Mouse (Mus musculus): Measurements from ENCODE around the gene Olfr794. TPM values are rescaled to one million over a fixed set of nuclear protein-coding genes. Genes with fewer than 3 reads are reported as not detected.

Olfr794 gene
- polyA plus RNA-seq (2011; ENCODE audit: insufficient read depth, insufficient read length, low read depth, missing spikeins), result 0.29 TPM in 1 of 2 replicates, not detected in the other

DNA sequence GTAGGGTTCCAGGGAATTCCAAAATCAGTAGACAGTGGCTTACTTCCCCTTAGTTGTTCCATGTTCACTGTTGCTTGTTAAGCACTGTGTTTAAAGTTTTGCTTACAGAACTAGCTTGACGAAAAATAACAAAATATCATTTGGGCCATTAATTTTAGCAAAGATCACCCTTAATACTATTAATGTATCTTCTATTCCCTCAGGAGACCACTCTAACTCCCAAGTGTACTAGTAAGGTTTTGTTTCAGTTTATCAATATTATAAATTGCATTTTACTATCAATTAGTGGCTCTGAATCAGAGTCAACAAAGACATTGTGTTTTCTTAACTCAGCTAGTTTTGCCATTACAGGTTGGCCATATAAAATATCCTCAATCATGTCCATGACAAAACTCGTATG lies at the start of gene Olfr794:
Gene Olfr794, plus strand, starts transcription at position 301 of the 400 bp plus-strand sequence.
- no peaks in the 10 kb centered on the region for H3K36me3 ChIP-seq (ENCODE audit: control insufficient read depth, insufficient read depth, low read length, poor library complexity, severe bottlenecking)
- no peak within 1 kb of the TSS for H3K27ac ChIP-seq (ENCODE audit: insufficient read depth, low read length)
- TF ChIP-seq CTCF (IDR thresholded peaks at IDR 0.05; ENCODE audit: low read depth, low read length) (no peak), POLR2A (IDR thresholded peaks at IDR 0.05; ENCODE audit: insufficient read depth, low read length) (no peak), EP300 (IDR thresholded peaks at IDR 0.05; ENCODE audit: insufficient read depth, low read depth, low read length) (no peak)
- no peaks in the 10 kb centered on the region for H3K9me3 ChIP-seq (replicated peaks; ENCODE audit: control insufficient read depth, insufficient read depth, low read length, poor library complexity, severe bottlenecking)
- no peaks in the 10 kb centered on the region for H3K4me1 ChIP-seq (ENCODE audit: control insufficient read depth, insufficient read depth, low read length)
- H3K4me3 ChIP-seq (ENCODE audit: low read depth, low read length), result no peak within 1 kb of the TSS
- H3K9ac ChIP-seq (ENCODE audit: low read depth, poor library complexity, severe bottlenecking), result no peak within 1 kb of the TSS
- H3K27me3 ChIP-seq (ENCODE audit: control insufficient read depth, insufficient read depth, low read length, poor library complexity, severe bottlenecking), result no peaks in the 10 kb centered on the region

DNA sequence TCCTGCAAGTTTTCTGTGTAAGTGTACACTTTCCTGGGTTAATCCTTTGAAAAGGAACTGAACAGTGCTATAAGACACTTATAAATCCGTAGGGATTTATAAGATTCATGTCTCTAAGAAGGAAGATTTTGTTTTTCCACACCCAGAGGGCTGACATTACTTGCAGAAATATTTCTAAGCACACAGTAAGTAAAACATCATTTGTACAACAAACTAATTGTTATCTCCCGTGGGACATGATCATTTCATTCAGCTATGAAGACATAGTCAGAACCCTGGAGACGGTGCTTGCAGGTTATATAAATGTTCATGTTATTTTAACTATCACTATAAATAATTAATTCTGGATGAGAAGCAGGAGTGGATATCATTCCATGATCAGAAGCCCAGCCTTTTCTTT lies 46.0 kb upstream of the Olfr794 start, which contains the start of gene Olfr791:
Gene Olfr791, plus strand, starts transcription at position 301 of the 400 bp plus-strand sequence.
- no peaks in the 10 kb centered on the region for H3K36me3 ChIP-seq (ENCODE audit: control insufficient read depth, insufficient read depth, low read length, poor library complexity, severe bottlenecking)

DNA sequence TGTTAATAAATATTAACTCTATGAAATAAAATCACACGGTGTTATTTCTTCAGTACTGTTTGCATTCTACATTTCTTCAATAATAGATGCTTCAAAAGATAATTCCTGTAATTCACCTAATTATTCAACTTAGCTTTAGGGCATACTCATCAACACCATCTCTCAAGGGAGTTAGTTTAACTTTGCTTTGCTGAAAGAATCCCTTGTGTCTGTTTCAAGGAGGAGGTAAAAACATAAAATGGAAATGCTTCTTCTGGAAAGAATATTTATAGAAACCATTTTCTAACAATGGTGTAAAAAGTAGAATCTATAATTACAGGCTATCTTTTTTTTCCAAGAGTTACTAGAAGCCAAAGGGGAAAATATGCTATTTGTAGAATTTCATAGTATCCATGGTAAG lies 28.6 kb upstream of the Olfr794 start, which contains the start of gene Olfr792:
Gene Olfr792, plus strand, starts transcription at position 301 of the 400 bp plus-strand sequence.
- Histone ChIP-seq H3K9me3 (replicated peaks; ENCODE audit: control insufficient read depth, insufficient read depth, low read length, poor library complexity, severe bottlenecking) (peaks cover 6% of the 10 kb centered on the region; the same call in 1 of the 2 replicates), H3K9ac (ENCODE audit: low read depth, poor library complexity, severe bottlenecking) (no peak within 1 kb of the TSS), H3K27ac (ENCODE audit: insufficient read depth, low read length) (no peak within 1 kb of the TSS), H3K27me3 (ENCODE audit: control insufficient read depth, insufficient read depth, low read length, poor library complexity, severe bottlenecking) (no peaks in the 10 kb centered on the region), H3K36me3 (ENCODE audit: control insufficient read depth, insufficient read depth, low read length, poor library complexity, severe bottlenecking) (no peaks in the 10 kb centered on the region), H3K4me1 (ENCODE audit: control insufficient read depth, insufficient read depth, low read length) (no peaks in the 10 kb centered on the region), H3K4me3 (ENCODE audit: low read depth, low read length) (no peak within 1 kb of the TSS)
- TF ChIP-seq EP300 (IDR thresholded peaks at IDR 0.05; ENCODE audit: insufficient read depth, low read depth, low read length), result no peak
- TF ChIP-seq POLR2A (IDR thresholded peaks at IDR 0.05; ENCODE audit: insufficient read depth, low read length), result no peak
- TF ChIP-seq CTCF (IDR thresholded peaks at IDR 0.05; ENCODE audit: low read depth, low read length), result no peak

More for the DNA sequence above, 46.0 kb upstream of the Olfr794 start, which contains the start of gene Olfr791:
- Histone ChIP-seq H3K27me3 (ENCODE audit: control insufficient read depth, insufficient read depth, low read length, poor library complexity, severe bottlenecking) (no peaks in the 10 kb centered on the region), H3K27ac (ENCODE audit: insufficient read depth, low read length) (no peak within 1 kb of the TSS), H3K9me3 (replicated peaks; ENCODE audit: control insufficient read depth, insufficient read depth, low read length, poor library complexity, severe bottlenecking) (no peaks in the 10 kb centered on the region), H3K4me1 (ENCODE audit: control insufficient read depth, insufficient read depth, low read length) (no peaks in the 10 kb centered on the region), H3K4me3 (ENCODE audit: low read depth, low read length) (no peak within 1 kb of the TSS), H3K9ac (ENCODE audit: low read depth, poor library complexity, severe bottlenecking) (no peak within 1 kb of the TSS)
- TF ChIP-seq POLR2A (IDR thresholded peaks at IDR 0.05; ENCODE audit: insufficient read depth, low read length), result no peak

DNA sequence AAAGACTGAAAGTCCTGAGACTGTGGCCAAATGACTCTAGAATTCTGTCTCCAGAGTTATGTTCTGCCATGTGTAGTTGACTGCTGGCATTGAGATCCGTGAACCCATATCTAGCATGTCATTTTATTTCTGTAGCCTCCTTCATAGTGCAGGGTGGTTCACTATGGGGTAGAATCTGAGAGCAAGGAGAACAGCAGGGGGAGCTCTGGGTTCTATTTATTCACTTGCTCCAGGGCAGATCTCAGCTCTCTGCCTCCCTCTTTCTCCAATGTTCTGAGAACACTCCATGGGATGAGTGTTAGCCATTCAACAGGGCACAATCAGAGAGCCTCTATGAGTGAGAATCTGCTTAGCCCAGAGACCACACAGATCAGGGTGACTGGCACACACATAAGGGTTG lies 18.1 kb upstream of the Olfr794 start:
- H3K9ac ChIP-seq (ENCODE audit: low read depth, poor library complexity, severe bottlenecking), result no peak overlapping the region
- no peaks in the 10 kb centered on the region for H3K4me1 ChIP-seq (ENCODE audit: control insufficient read depth, insufficient read depth, low read length)
- no peak overlapping the region for H3K4me3 ChIP-seq (ENCODE audit: low read depth, low read length)
- TF ChIP-seq CTCF (IDR thresholded peaks at IDR 0.05; ENCODE audit: low read depth, low read length), result no peak
- no peak overlapping the region for H3K27ac ChIP-seq (ENCODE audit: insufficient read depth, low read length)
- H3K36me3 ChIP-seq (ENCODE audit: control insufficient read depth, insufficient read depth, low read length, poor library complexity, severe bottlenecking), result no peaks in the 10 kb centered on the region
- no peaks in the 10 kb centered on the region for H3K27me3 ChIP-seq (ENCODE audit: control insufficient read depth, insufficient read depth, low read length, poor library complexity, severe bottlenecking)
- no peaks in the 10 kb centered on the region for H3K9me3 ChIP-seq (replicated peaks; ENCODE audit: control insufficient read depth, insufficient read depth, low read length, poor library complexity, severe bottlenecking)

DNA sequence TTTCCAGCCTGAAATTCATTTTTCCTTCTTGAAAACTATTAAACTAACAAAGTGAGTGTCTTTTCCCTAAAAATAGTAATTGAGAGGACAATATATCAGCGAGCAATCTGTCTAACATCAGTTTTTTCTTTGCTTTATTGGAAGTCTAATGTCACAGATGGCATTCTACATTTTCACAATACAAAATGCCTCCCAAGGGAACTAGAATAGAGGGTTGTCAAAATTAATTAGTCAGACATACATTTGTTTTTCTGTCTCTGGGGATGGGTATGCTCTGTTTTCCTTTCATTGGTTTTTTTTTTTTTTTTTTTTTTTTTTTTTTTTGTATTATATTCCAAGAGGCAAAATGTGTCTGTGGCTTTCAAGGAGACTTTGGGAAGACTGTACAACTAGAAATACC lies 9.6 kb downstream of the Olfr794 start:
- Histone ChIP-seq H3K9me3 (replicated peaks; ENCODE audit: control insufficient read depth, insufficient read depth, low read length, poor library complexity, severe bottlenecking) (no peaks in the 10 kb centered on the region), H3K4me3 (ENCODE audit: low read depth, low read length) (no peak overlapping the region), H3K27me3 (ENCODE audit: control insufficient read depth, insufficient read depth, low read length, poor library complexity, severe bottlenecking) (no peaks in the 10 kb centered on the region), H3K36me3 (ENCODE audit: control insufficient read depth, insufficient read depth, low read length, poor library complexity, severe bottlenecking) (no peaks in the 10 kb centered on the region), H3K9ac (ENCODE audit: low read depth, poor library complexity, severe bottlenecking) (no peak overlapping the region), H3K4me1 (ENCODE audit: control insufficient read depth, insufficient read depth, low read length) (no peaks in the 10 kb centered on the region), H3K27ac (ENCODE audit: insufficient read depth, low read length) (no peak overlapping the region)
- TF ChIP-seq CTCF (IDR thresholded peaks at IDR 0.05; ENCODE audit: low read depth, low read length) (no peak), POLR2A (IDR thresholded peaks at IDR 0.05; ENCODE audit: insufficient read depth, low read length) (no peak), EP300 (IDR thresholded peaks at IDR 0.05; ENCODE audit: insufficient read depth, low read depth, low read length) (no peak)

DNA sequence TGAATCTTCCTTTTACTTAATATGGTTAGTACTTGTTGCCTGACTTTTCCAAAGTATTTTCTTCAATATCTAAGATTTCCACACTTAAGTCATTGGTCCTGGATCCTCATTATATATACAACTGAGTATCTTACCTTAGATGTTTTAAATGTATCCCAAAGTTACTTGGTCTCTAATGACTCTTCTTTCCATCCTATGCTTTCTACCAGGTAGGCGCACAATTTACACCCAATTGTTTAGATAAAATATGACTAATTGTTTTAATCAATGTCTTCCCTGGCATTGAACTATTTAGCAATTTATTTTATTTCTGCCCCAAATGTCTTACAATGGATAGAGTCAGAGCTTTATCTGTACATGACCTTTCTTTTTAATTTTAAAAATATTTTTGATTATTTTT lies 45.0 kb downstream of the Olfr794 start, which contains the start of gene Olfr796:
Gene Olfr796, minus strand, starts transcription at position 101 of the 400 bp plus-strand sequence.
- Histone ChIP-seq H3K4me3 (ENCODE audit: low read depth, low read length) (no peak within 1 kb of the TSS), H3K4me1 (ENCODE audit: control insufficient read depth, insufficient read depth, low read length) (no peaks in the 10 kb centered on the region), H3K27me3 (ENCODE audit: control insufficient read depth, insufficient read depth, low read length, poor library complexity, severe bottlenecking) (no peaks in the 10 kb centered on the region), H3K9me3 (replicated peaks; ENCODE audit: control insufficient read depth, insufficient read depth, low read length, poor library complexity, severe bottlenecking) (no peaks in the 10 kb centered on the region), H3K9ac (ENCODE audit: low read depth, poor library complexity, severe bottlenecking) (no peak within 1 kb of the TSS), H3K27ac (ENCODE audit: insufficient read depth, low read length) (no peak within 1 kb of the TSS), H3K36me3 (ENCODE audit: control insufficient read depth, insufficient read depth, low read length, poor library complexity, severe bottlenecking) (no peaks in the 10 kb centered on the region)
- TF ChIP-seq EP300 (IDR thresholded peaks at IDR 0.05; ENCODE audit: insufficient read depth, low read depth, low read length) (no peak), CTCF (IDR thresholded peaks at IDR 0.05; ENCODE audit: low read depth, low read length) (no peak), POLR2A (IDR thresholded peaks at IDR 0.05; ENCODE audit: insufficient read depth, low read length) (no peak)

All from ES-Bruce4 (cell line).